Mouse (Mus musculus) CH12.LX (cell line): ENCODE results near the gene Tada3. TPM values are rescaled to one million over a fixed set of nuclear protein-coding genes. Genes with fewer than 3 reads are reported as not detected.

Experiments used
- DNase-seq: peaks from one replicate; pipeline ENCODE4 v3.0.0-alpha.2; 2013; ENCODE audit errors: extremely low read depth
- H3K27ac ChIP-seq: 2 replicates; pipeline ENCODE4 v1.5.1; 2012; ENCODE audit warnings: low read depth, mild to moderate bottlenecking, control low read depth, moderate library complexity; ENCODE audit not compliant: insufficient read depth
- H3K27me3 ChIP-seq: replicated peaks from 2 replicates; pipeline ENCODE3; 2012; ENCODE audit warnings: inconsistent platforms
- H3K36me3 ChIP-seq, 2 experiments: replicated peaks in 1 of 2; 2 replicates each; pipeline versions ENCODE3 to v1.6.1; 2012; ENCODE audit warnings: inconsistent platforms in 1 of 2, low read length in 1 of 2, mild to moderate bottlenecking in 1 of 2, mixed read lengths in 1 of 2, moderate library complexity in 1 of 2; ENCODE audit not compliant: control insufficient read depth in 1 of 2, insufficient read depth in 1 of 2
- H3K4me1 ChIP-seq, 2 experiments: 2 replicates each; pipeline ENCODE4 v1.6.1; 2012; ENCODE audit warnings: inconsistent platforms in 1 of 2, moderate library complexity in 1 of 2; ENCODE audit not compliant: insufficient read depth in 2 of 2, control insufficient read depth in 1 of 2
- H3K4me2 ChIP-seq: 2 replicates; pipeline ENCODE4 v1.6.1; 2012; ENCODE audit warnings: low read depth, mild to moderate bottlenecking, control low read depth; ENCODE audit not compliant: poor library complexity, insufficient read depth, severe bottlenecking
- H3K4me3 ChIP-seq, 3 experiments: fragments of 150-350 bp in 1 of 3; sonication (generic) in 1 of 3; replicated peaks in 1 of 3; 2 replicates each; pipeline versions ENCODE3 to v1.5.1; 2011 to 2012; ENCODE audit warnings: low read depth in 2 of 3, low read length in 2 of 3, mild to moderate bottlenecking in 2 of 3, moderate library complexity in 2 of 3, control low read depth in 1 of 3, improper control_type of control experiment in 1 of 3, inconsistent platforms in 1 of 3, mixed read lengths in 1 of 3; ENCODE audit not compliant: poor library complexity in 1 of 3
- H3K79me2 ChIP-seq: replicated peaks from 2 replicates; pipeline ENCODE4 v1.6.1; 2012; ENCODE audit warnings: mild to moderate bottlenecking, moderate library complexity; ENCODE audit not compliant: control insufficient read depth, poor library complexity, insufficient read depth, severe bottlenecking; ENCODE audit errors: extremely low read depth
- H3K9ac ChIP-seq: 2 replicates; pipeline ENCODE4 v1.6.1; 2012; ENCODE audit warnings: low read depth, mild to moderate bottlenecking, control low read depth, moderate library complexity; ENCODE audit not compliant: insufficient read depth
- H3K9me3 ChIP-seq: replicated peaks from 2 replicates; pipeline ENCODE3; 2012; ENCODE audit warnings: low read length, inconsistent platforms, mixed read lengths
- BHLHE40 ChIP-seq: IDR thresholded peaks from 2 replicates; pipeline ENCODE4 v1.6.1; 2011; ENCODE audit warnings: mild to moderate bottlenecking, low read depth, low read length, improper control_type of control experiment
- CHD1 ChIP-seq: IDR thresholded peaks from 2 replicates; pipeline ENCODE4 v1.6.1; 2012; ENCODE audit warnings: low read depth, low read length, improper control_type of control experiment, inconsistent platforms
- CHD2 ChIP-seq: IDR thresholded peaks from 2 replicates; pipeline ENCODE4 v1.6.1; 2011; ENCODE audit warnings: low read length, improper control_type of control experiment
- CTCF ChIP-seq, 2 experiments: IDR thresholded peaks in 1 of 2; conservative IDR thresholded peaks in 1 of 2; 2 replicates each; pipeline ENCODE4 v1.5.1; 2011 to 2012; ENCODE audit warnings: low read depth in 2 of 2, low read length in 2 of 2, improper control_type of control experiment in 1 of 2, inconsistent platforms in 1 of 2, mild to moderate bottlenecking in 1 of 2, moderate library complexity in 1 of 2
- E2F4 ChIP-seq: IDR thresholded peaks from 2 replicates; pipeline ENCODE4 v1.6.1; 2011; ENCODE audit warnings: low read depth, low read length, improper control_type of control experiment; ENCODE audit not compliant: insufficient replicate concordance
- ELF1 ChIP-seq: IDR thresholded peaks from 2 replicates; pipeline ENCODE4 v1.6.1; 2014; ENCODE audit warnings: low read depth, mild to moderate bottlenecking, inconsistent platforms, low read length, improper control_type of control experiment
- EP300 ChIP-seq: IDR thresholded peaks from 2 replicates; pipeline ENCODE4 v1.6.1; 2011; ENCODE audit warnings: low read length, improper control_type of control experiment
- ETS1 ChIP-seq: conservative IDR thresholded peaks from 2 replicates; pipeline ENCODE4 v1.6.1; 2012; ENCODE audit warnings: low read depth, mild to moderate bottlenecking, inconsistent platforms, low read length, improper control_type of control experiment, moderate library complexity
- GABPA ChIP-seq: IDR thresholded peaks from 2 replicates; pipeline ENCODE4 v1.6.1; 2012; ENCODE audit warnings: low read depth, low read length, improper control_type of control experiment, inconsistent platforms; ENCODE audit not compliant: insufficient replicate concordance
- HCFC1 ChIP-seq: IDR thresholded peaks from 2 replicates; pipeline ENCODE4 v1.6.1; 2012; ENCODE audit warnings: low read depth, mild to moderate bottlenecking, inconsistent platforms, low read length, improper control_type of control experiment
- IRF4 ChIP-seq: IDR thresholded peaks from 2 replicates; pipeline ENCODE4 v1.6.1; 2014; ENCODE audit warnings: low read depth, mild to moderate bottlenecking, inconsistent platforms, low read length, improper control_type of control experiment
- JUND ChIP-seq: conservative IDR thresholded peaks from 2 replicates; pipeline ENCODE4 v1.6.1; 2011; ENCODE audit warnings: low read depth, low read length, improper control_type of control experiment
- KAT2A ChIP-seq: IDR thresholded peaks from 2 replicates; pipeline ENCODE4 v1.6.1; 2012; ENCODE audit warnings: low read length, improper control_type of control experiment, inconsistent platforms; ENCODE audit not compliant: insufficient replicate concordance
- MAFK ChIP-seq: IDR thresholded peaks from 2 replicates; pipeline ENCODE4 v1.6.1; 2011; ENCODE audit warnings: low read length, improper control_type of control experiment; ENCODE audit not compliant: insufficient replicate concordance
- MAX ChIP-seq: IDR thresholded peaks from 2 replicates; pipeline ENCODE4 v1.6.1; 2011; ENCODE audit warnings: low read length, improper control_type of control experiment
- MAZ ChIP-seq: IDR thresholded peaks from 2 replicates; pipeline ENCODE4 v1.6.1; 2012; ENCODE audit warnings: low read depth, mild to moderate bottlenecking, inconsistent platforms, low read length, improper control_type of control experiment, moderate library complexity
- MYC ChIP-seq: IDR thresholded peaks from 2 replicates; pipeline ENCODE4 v1.6.1; 2011; ENCODE audit warnings: low read depth, mild to moderate bottlenecking, improper control_type of control experiment, low read length
- NELFE ChIP-seq: IDR thresholded peaks from 2 replicates; pipeline ENCODE4 v1.6.1; 2011; ENCODE audit warnings: low read depth, low read length, improper control_type of control experiment
- PAX5 ChIP-seq: IDR thresholded peaks from 2 replicates; pipeline ENCODE4 v1.6.1; 2012; ENCODE audit warnings: low read length, inconsistent platforms, mixed read lengths
- POLR2AphosphoS2 ChIP-seq: IDR thresholded peaks from 2 replicates; pipeline ENCODE4 v1.6.1; 2011; ENCODE audit warnings: low read depth, low read length, improper control_type of control experiment
- RAD21 ChIP-seq: IDR thresholded peaks from 2 replicates; pipeline ENCODE4 v1.6.1; 2011; ENCODE audit warnings: low read depth, mild to moderate bottlenecking, low read length, improper control_type of control experiment, moderate library complexity
- RCOR1 ChIP-seq: conservative IDR thresholded peaks from 2 replicates; pipeline ENCODE4 v1.6.1; 2012; ENCODE audit warnings: low read depth, mild to moderate bottlenecking, inconsistent platforms, low read length, improper control_type of control experiment
- SIN3A ChIP-seq: IDR thresholded peaks from 2 replicates; pipeline ENCODE4 v1.6.1; 2012; ENCODE audit warnings: low read length, improper control_type of control experiment, inconsistent platforms
- SMC3 ChIP-seq: IDR thresholded peaks from 2 replicates; pipeline ENCODE4 v1.6.1; 2011; ENCODE audit warnings: low read depth, low read length, improper control_type of control experiment
- TBP ChIP-seq: conservative IDR thresholded peaks from 2 replicates; pipeline ENCODE4 v1.6.1; 2011; ENCODE audit warnings: low read depth, low read length, improper control_type of control experiment
- USF1 ChIP-seq: IDR thresholded peaks from 2 replicates; pipeline ENCODE4 v1.6.1; 2014; ENCODE audit warnings: low read depth, mild to moderate bottlenecking, inconsistent platforms, low read length, improper control_type of control experiment
- USF2 ChIP-seq: conservative IDR thresholded peaks from 2 replicates; pipeline ENCODE4 v1.6.1; 2011; ENCODE audit warnings: low read depth, low read length, improper control_type of control experiment
- ZC3H11A ChIP-seq: IDR thresholded peaks from 2 replicates; pipeline ENCODE4 v1.6.1; 2012; ENCODE audit warnings: low read depth, mild to moderate bottlenecking, inconsistent platforms, low read length, improper control_type of control experiment
- ZKSCAN1 ChIP-seq: IDR thresholded peaks from 2 replicates; pipeline ENCODE4 v1.6.1; 2012; ENCODE audit warnings: low read depth, inconsistent platforms, low read length, improper control_type of control experiment, borderline replicate concordance
- ZMIZ1 ChIP-seq: IDR thresholded peaks from 2 replicates; pipeline ENCODE4 v1.6.1; 2012; ENCODE audit warnings: low read depth, mild to moderate bottlenecking, inconsistent platforms, low read length, improper control_type of control experiment
- ZNF384 ChIP-seq: IDR thresholded peaks from 2 replicates; pipeline ENCODE4 v1.6.1; 2012; ENCODE audit warnings: low read depth, low read length, improper control_type of control experiment, inconsistent platforms
- dilution Hi-C: fragments of 300-500 bp; cut with MboI; formaldehyde crosslinking; loops from 2 replicates; pipeline ENCODE4 v1.14.3; 2020; ENCODE audit warnings: low sequenced_read_pairs; ENCODE audit not compliant: extremely low pct_unique_long_range_greater_than_20kb, extremely low pct_ligation_motif_present
- in situ Hi-C: fragments of 300-500 bp; cut with MboI; formaldehyde crosslinking; loops from 3 replicates; pipeline ENCODE4 v1.14.3; 2019; ENCODE audit warnings: low sequenced_read_pairs, low pct_ligation_motif_present, low pct_unique_long_range_greater_than_20kb, mixed read lengths
- polyA plus RNA-seq: library from polyadenylated mRNA; unstranded; fragments of >175 nt; gene quantifications from 2 replicates; pipeline ENCODE4 v1.2.1, GENCODE M21; 2012; ENCODE audit warnings: low read depth; ENCODE audit not compliant: insufficient read length
- total RNA-seq, 2 experiments: library from RNA; depleted of rRNA; stranded (reverse); fragments of 300-350 nt in 1 of 2; fragments of >200 nt in 1 of 2; gene quantifications; 2 replicates each; pipeline ENCODE4 v1.2.3; 2012 to 2014

Gene Tada3
- total and polyA plus RNA-seq, 3 experiments = 7.2 to 28.2 (median 19.4) TPM

DNA sequence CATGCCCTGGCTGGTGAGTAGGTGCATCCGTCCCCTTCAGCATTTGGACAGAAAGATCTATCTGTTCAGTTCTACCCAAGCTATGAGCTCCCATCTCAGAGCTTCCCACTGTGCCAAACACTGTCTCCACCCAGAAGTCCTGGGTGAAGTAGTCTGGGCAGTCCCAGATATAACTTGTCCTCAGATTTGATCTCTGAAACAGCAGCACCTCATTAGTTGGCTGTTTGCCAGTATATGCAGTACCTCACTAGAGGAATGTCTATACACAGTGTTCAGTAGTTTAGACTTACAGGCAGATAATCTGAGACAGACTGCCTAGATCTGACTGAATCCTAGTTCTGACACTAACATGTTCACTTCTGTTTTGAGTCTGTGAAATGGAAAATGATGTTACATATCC, 48.3 kb downstream of the Tada3 start:
- Histone ChIP-seq H3K27me3 (no peaks in the 10 kb centered on the region), H3K9me3 (no peaks in the 10 kb centered on the region), H3K79me2 (no peaks in the 10 kb centered on the region), H3K36me3 (peaks cover 43 to 60% of the 10 kb centered on the region in 2 experiments), H3K4me3 (no peak overlapping the region), H3K27ac (no peak overlapping the region), H3K9ac (no peak overlapping the region), H3K4me1 (peaks cover 12 to 39% of the 10 kb centered on the region in 2 experiments), H3K4me2 (no peak overlapping the region)
- TF ChIP-seq RCOR1 (no peak), SMC3 (no peak), POLR2AphosphoS2 (no peak), MAX (no peak), BHLHE40 (no peak)
- in situ Hi-C loops = no loop called here
- DNase-seq = no peak
- dilution Hi-C loops = no loop called here

GRCm38 (mm10) chr6:113326533-113327315, 51.0 kb downstream of the Tada3 start, which contains the start of gene Ogg1:
TSS of gene Ogg1 (plus strand) at chr6:113326972.
- Histone ChIP-seq H3K79me2 (no peaks in the 10 kb centered on the region), H3K9ac (peak within 1 kb of the TSS; percentile 82), H3K27me3 (no peaks in the 10 kb centered on the region), H3K27ac (peak within 1 kb of the TSS; percentile 48), H3K36me3 (peaks cover 47 to 65% of the 10 kb centered on the region in 2 experiments), H3K4me1 (peaks cover 12 to 43% of the 10 kb centered on the region in 2 experiments), H3K4me2 (peak within 1 kb of the TSS; percentile 70), H3K4me3 (peak within 1 kb of the TSS; percentile 60 to 96 (median 74)), H3K9me3 (no peaks in the 10 kb centered on the region)
- in situ Hi-C loops = no loop called here
- dilution Hi-C loops = no loop called here
- DNase-seq = peak; percentile 99
- TF ChIP-seq BHLHE40 (peak; percentile 68; the same call in 1 of the 2 replicates), USF1 (no peak), ZNF384 (no peak), TBP (peak; percentile 79; the same call in 1 of the 2 replicates), HCFC1 (peak; percentile 89), MYC (peak; percentile 23; the same call in 1 of the 2 replicates), RAD21 (no peak; the same call in 1 of the 2 replicates), GABPA (no peak; the same call in 1 of the 2 replicates), JUND (no peak), USF2 (no peak), ZC3H11A (no peak), PAX5 (no peak), NELFE (peak; percentile 79), EP300 (no peak), SMC3 (no peak), E2F4 (peak; percentile 91; the same call in 1 of the 2 replicates), CTCF (conservative IDR thresholded peaks at IDR 0.05 in 1 of 2, IDR thresholded peaks at IDR 0.05 in 1 of 2; ENCODE audit: low read depth in 2 of 2, low read length in 2 of 2) (no peak), ZMIZ1 (no peak), ETS1 (no peak), CHD1 (no peak), ZKSCAN1 (no peak), CHD2 (peak; percentile 95), ELF1 (peak; percentile 98), IRF4 (peak; percentile 82), MAFK (no peak), MAZ (peak; percentile 69), SIN3A (peak; percentile 74), POLR2AphosphoS2 (peak; percentile 93), KAT2A (peak; percentile 85; the same call in 1 of the 2 replicates)
